Mouse (Mus musculus) hindbrain, embryonic 16.5 days (tissue): ENCODE measurements around the gene Ccl20. TPM values are rescaled to one million over a fixed set of nuclear protein-coding genes. Genes with fewer than 3 reads are reported as not detected.

Source experiments
- ATAC-seq: fragments of 200-750 bp; cut with Nextera tagmentation; 2 replicates; pipeline ENCODE4 v1.8.0; 2017; ENCODE audit warnings: moderate TSS enrichment, moderate library complexity
- H3K27ac ChIP-seq: fragments of 300-500 bp; sonication (generic); 2 replicates; pipeline ENCODE4 v1.5.1; 2014; ENCODE audit warnings: low read depth, mild to moderate bottlenecking, control low read depth, low read length, moderate library complexity
- H3K27me3 ChIP-seq: fragments of 300-500 bp; sonication (generic); replicated peaks from 2 replicates; pipeline ENCODE4 v1.6.1; 2014; ENCODE audit warnings: low read length; ENCODE audit not compliant: control insufficient read depth, insufficient read depth
- H3K36me3 ChIP-seq: fragments of 300-500 bp; sonication (generic); 2 replicates; pipeline ENCODE4 v1.6.1; 2014; ENCODE audit warnings: mild to moderate bottlenecking, low read length, moderate library complexity, mixed read lengths; ENCODE audit not compliant: control insufficient read depth, insufficient read depth
- H3K4me1 ChIP-seq: fragments of 300-500 bp; sonication (generic); 2 replicates; pipeline ENCODE4 v1.6.1; 2014; ENCODE audit warnings: low read depth, low read length; ENCODE audit not compliant: control insufficient read depth, insufficient read depth
- H3K4me2 ChIP-seq: fragments of 300-500 bp; sonication (generic); 2 replicates; pipeline ENCODE4 v1.6.1; 2014; ENCODE audit warnings: mild to moderate bottlenecking, low read length, control low read depth, moderate library complexity
- H3K4me3 ChIP-seq: fragments of 300-500 bp; sonication (generic); 2 replicates; pipeline ENCODE4 v1.5.1; 2014; ENCODE audit warnings: mild to moderate bottlenecking, low read length, control low read depth, moderate library complexity
- H3K9ac ChIP-seq: fragments of 300-500 bp; sonication (generic); 2 replicates; pipeline ENCODE4 v1.6.1; 2014; ENCODE audit warnings: low read depth, mild to moderate bottlenecking, control low read depth, low read length, moderate library complexity
- H3K9me3 ChIP-seq: fragments of 300-500 bp; sonication (generic); 2 replicates; pipeline ENCODE4 v1.6.1; 2014; ENCODE audit warnings: mild to moderate bottlenecking, low read length, moderate library complexity; ENCODE audit not compliant: control insufficient read depth
- WGBS: fragments of 180-500 bp; shearing (Covaris S2); extraction: QIAGEN DNeasy Blood & Tissue Kit; methylation state at CpG from one replicate; pipeline ENCODE4 v1.1.7; 2014; 5-methylcytosine and 5-hydroxymethylcytosine counted together
- polyA plus RNA-seq: library from polyadenylated mRNA; unstranded; fragments of >200 nt; fragmentation: Nextera tagmentation; extraction: Ambion mirVana; gene quantifications from 2 replicates; pipeline ENCODE4 v1.2.1, GENCODE M21; 2015

The Ccl20 gene
- polyA plus RNA-seq, 1 experiment from 2014 or later: not detected

GRCm38 (mm10) chr1:83099580-83100137, 16.9 kb upstream of the Ccl20 start:
- Histone ChIP-seq H3K9ac (no peak overlapping the region), H3K9me3 (no peaks in the 10 kb centered on the region), H3K4me1 (no peaks in the 10 kb centered on the region; the same call in 1 of the 2 replicates), H3K36me3 (no peaks in the 10 kb centered on the region), H3K4me2 (no peak overlapping the region), H3K27me3 (no peaks in the 10 kb centered on the region), H3K27ac (no peak overlapping the region), H3K4me3 (no peak overlapping the region)
- 83% methylated on average over 7 of the region's 7 CpGs for WGBS
- no peak for ATAC-seq

- Histone ChIP-seq H3K9ac (no peak overlapping the region), H3K4me2 (no peak overlapping the region), H3K4me1 (no peaks in the 10 kb centered on the region; the same call in 1 of the 2 replicates), H3K36me3 (no peaks in the 10 kb centered on the region), H3K27ac (no peak overlapping the region), H3K9me3 (no peaks in the 10 kb centered on the region), H3K4me3 (no peak overlapping the region), H3K27me3 (no peaks in the 10 kb centered on the region)
- WGBS: 41% methylated on average over 3 of the region's 3 CpGs
- peak; percentile 50; the same call in 1 of the 2 replicates for ATAC-seq
Observed at GRCm38 (mm10) chr1:83101891-83102290, 14.7 kb upstream of the Ccl20 start.

- no peaks in the 10 kb centered on the region for H3K9me3 ChIP-seq
- H3K4me2 ChIP-seq: no peak overlapping the region
- H3K9ac ChIP-seq: no peak overlapping the region
- no peak for ATAC-seq
- H3K27ac ChIP-seq: no peak overlapping the region
- WGBS: 81% methylated on average over 1 of the region's 1 CpGs
- no peak overlapping the region for H3K4me3 ChIP-seq
- H3K27me3 ChIP-seq: no peaks in the 10 kb centered on the region
- H3K36me3 ChIP-seq: no peaks in the 10 kb centered on the region
- no peaks in the 10 kb centered on the region; the same call in 1 of the 2 replicates for H3K4me1 ChIP-seq
Observed at GRCm38 (mm10) chr1:83105464-83105863, 11.1 kb upstream of the Ccl20 start.

GRCm38 (mm10) chr1:83107410-83107978, 9.1 kb upstream of the Ccl20 start:
- H3K27ac ChIP-seq: no peak overlapping the region
- H3K9me3 ChIP-seq: no peaks in the 10 kb centered on the region
- no peak overlapping the region for H3K4me2 ChIP-seq
- WGBS: 79% methylated on average over 5 of the region's 5 CpGs
- no peaks in the 10 kb centered on the region for H3K27me3 ChIP-seq
- ATAC-seq: no peak
- H3K4me1 ChIP-seq: no peaks in the 10 kb centered on the region
- no peak overlapping the region for H3K9ac ChIP-seq
- H3K4me3 ChIP-seq: no peak overlapping the region
- no peaks in the 10 kb centered on the region for H3K36me3 ChIP-seq

GRCm38 (mm10) chr1:83110992-83111391, 5.6 kb upstream of the Ccl20 start:
- H3K36me3 ChIP-seq: no peaks in the 10 kb centered on the region
- H3K27ac ChIP-seq: no peak overlapping the region
- no peak overlapping the region for H3K9ac ChIP-seq
- no peaks in the 10 kb centered on the region for H3K4me1 ChIP-seq
- H3K4me3 ChIP-seq: no peak overlapping the region
- H3K27me3 ChIP-seq: no peaks in the 10 kb centered on the region
- H3K4me2 ChIP-seq: no peak overlapping the region
- no peaks in the 10 kb centered on the region for H3K9me3 ChIP-seq
- no peak for ATAC-seq

GRCm38 (mm10) chr1:83111726-83112125, 4.8 kb upstream of the Ccl20 start:
- Histone ChIP-seq H3K4me2 (no peak overlapping the region), H3K9me3 (no peaks in the 10 kb centered on the region), H3K36me3 (no peaks in the 10 kb centered on the region), H3K9ac (no peak overlapping the region), H3K27ac (no peak overlapping the region), H3K27me3 (no peaks in the 10 kb centered on the region), H3K4me3 (no peak overlapping the region), H3K4me1 (no peaks in the 10 kb centered on the region)
- no peak for ATAC-seq
- 75% methylated on average over 5 of the region's 5 CpGs for WGBS

- no peak for ATAC-seq
- no peaks in the 10 kb centered on the region for H3K4me1 ChIP-seq
- H3K27me3 ChIP-seq: no peaks in the 10 kb centered on the region
- H3K36me3 ChIP-seq: no peaks in the 10 kb centered on the region
- H3K27ac ChIP-seq: no peak overlapping the region
- no peak overlapping the region for H3K4me2 ChIP-seq
- H3K4me3 ChIP-seq: no peak overlapping the region
- no peaks in the 10 kb centered on the region for H3K9me3 ChIP-seq
- no peak overlapping the region for H3K9ac ChIP-seq
- 90% methylated on average over 3 of the region's 3 CpGs for WGBS
Observed at GRCm38 (mm10) chr1:83117217-83117616, 651 bp downstream of the Ccl20 start.

GRCm38 (mm10) chr1:83117661-83118060, 1.1 kb downstream of the Ccl20 start:
- Histone ChIP-seq H3K9me3 (no peaks in the 10 kb centered on the region), H3K9ac (no peak overlapping the region), H3K27ac (no peak overlapping the region), H3K4me2 (no peak overlapping the region), H3K4me1 (no peaks in the 10 kb centered on the region), H3K4me3 (no peak overlapping the region), H3K27me3 (no peaks in the 10 kb centered on the region), H3K36me3 (no peaks in the 10 kb centered on the region)
- no peak for ATAC-seq
- WGBS: 87% methylated on average over 7 of the region's 7 CpGs

GRCm38 (mm10) chr1:83119903-83120302, 3.3 kb downstream of the Ccl20 start:
- ATAC-seq: no peak
- H3K9me3 ChIP-seq: no peaks in the 10 kb centered on the region
- H3K36me3 ChIP-seq: no peaks in the 10 kb centered on the region
- no peak overlapping the region for H3K4me3 ChIP-seq
- H3K9ac ChIP-seq: no peak overlapping the region
- no peaks in the 10 kb centered on the region for H3K27me3 ChIP-seq
- no peak overlapping the region for H3K4me2 ChIP-seq
- H3K4me1 ChIP-seq: no peaks in the 10 kb centered on the region
- H3K27ac ChIP-seq: no peak overlapping the region
